Mouse (Mus musculus) MEL (cell line): ENCODE measurements around the gene Ccn2.

Experiments used
- CTCF ChIP-seq, 3 experiments: IDR thresholded peaks in 2 of 3; conservative IDR thresholded peaks in 1 of 3; 2 replicates each; pipeline ENCODE4 v1.5.1; 2011 to 2012; ENCODE audit warnings: low read length in 3 of 3, low read depth in 2 of 3, mild to moderate bottlenecking in 2 of 3, improper control_type of control experiment in 1 of 3, inconsistent platforms in 1 of 3, mixed read lengths in 1 of 3, moderate library complexity in 1 of 3; ENCODE audit not compliant: control insufficient read depth in 1 of 3, insufficient read depth in 1 of 3, poor library complexity in 1 of 3, severe bottlenecking in 1 of 3
- EP300 ChIP-seq, 2 experiments: IDR thresholded peaks; 2 replicates each; pipeline ENCODE4 v1.6.1; 2011; ENCODE audit warnings: improper control_type of control experiment in 2 of 2, low read length in 2 of 2, low read depth in 1 of 2, mild to moderate bottlenecking in 1 of 2
- GABPA ChIP-seq: IDR thresholded peaks from 2 replicates; pipeline ENCODE4 v1.6.1; 2012; ENCODE audit warnings: low read depth, mild to moderate bottlenecking, inconsistent platforms, low read length, improper control_type of control experiment, moderate library complexity
- POLR2A ChIP-seq, 2 experiments: IDR thresholded peaks; 2 replicates each; pipeline ENCODE4 v1.6.1; 2011 to 2012; ENCODE audit warnings: low read length in 2 of 2, mild to moderate bottlenecking in 2 of 2, control low read depth in 1 of 2, improper control_type of control experiment in 1 of 2, low read depth in 1 of 2, moderate library complexity in 1 of 2; ENCODE audit not compliant: control insufficient read depth in 1 of 2, insufficient read depth in 1 of 2, poor library complexity in 1 of 2
- POLR2AphosphoS2 ChIP-seq: IDR thresholded peaks from 2 replicates; pipeline ENCODE4 v1.6.1; 2011; ENCODE audit warnings: low read length, improper control_type of control experiment
- ZC3H11A ChIP-seq: IDR thresholded peaks from 2 replicates; pipeline ENCODE4 v1.6.1; 2012; ENCODE audit warnings: low read depth, mild to moderate bottlenecking, inconsistent platforms, low read length, improper control_type of control experiment

- TF ChIP-seq POLR2A (IDR thresholded peaks at IDR 0.05; ENCODE audit: control insufficient read depth in 1 of 2, insufficient read depth in 1 of 2, low read depth in 1 of 2, low read length in 2 of 2, poor library complexity in 1 of 2) (no peak), ZC3H11A (no peak), CTCF (IDR thresholded peaks at IDR 0.05 in 2 of 3, conservative IDR thresholded peaks at IDR 0.05 in 1 of 3; ENCODE audit: control insufficient read depth in 1 of 3, insufficient read depth in 1 of 3, low read depth in 2 of 3, low read length in 3 of 3, poor library complexity in 1 of 3, severe bottlenecking in 1 of 3) (no peak), POLR2AphosphoS2 (no peak), GABPA (no peak), EP300 (IDR thresholded peaks at IDR 0.05; ENCODE audit: low read depth in 1 of 2, low read length in 2 of 2) (no peak)
These were observed 41.7 kb downstream of the Ccn2 start for GRCm38 (mm10) chr10:24636986-24637385.
